Comparison of ENCODE assay signal across 9 mouse cellular contexts in the genomic region with DNA sequence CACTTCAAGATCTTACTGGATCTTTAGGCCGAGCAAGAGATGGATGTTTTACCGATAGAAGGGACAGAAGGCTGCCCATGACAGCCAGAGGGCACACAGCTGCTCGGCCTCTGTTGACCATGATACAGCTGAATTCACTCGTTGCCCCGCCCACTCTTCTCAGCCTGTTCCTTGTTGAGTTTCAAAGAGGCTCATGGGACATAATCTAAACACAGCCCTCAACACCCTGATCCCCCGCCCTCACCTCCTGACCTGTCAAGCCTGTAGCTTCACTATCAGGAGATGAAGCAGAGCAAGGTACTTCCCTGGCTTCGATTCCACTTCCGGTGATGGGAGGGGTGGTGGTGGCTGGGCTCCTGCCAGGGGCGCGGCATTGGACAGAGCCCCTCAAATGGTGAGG. TPM values are rescaled to one million over a fixed set of nuclear protein-coding genes. Genes with fewer than 3 reads are reported as not detected.
DNase-seq lines count a peak whose midpoint lies in the region; ATAC-seq lines count a peak whose summit lies in the region.
"Had no signal": no experiment of that assay in that cellular context is flagged by ENCODE, and none has a peak within 500 bp of the region (broad histone marks: within the 10 kb centered on the region; RNA-seq: fewer than 3 reads in every experiment).

No protein-coding gene starts in this region.

- H3K4me3 ChIP-seq in kidney, embryonic 14.5 days (ENCODE audit: low read length): peak overlapping the region; percentile 15
- H3K4me3 ChIP-seq in embryonic facial prominence, embryonic 15.5 days (replicated peaks): no peak overlapping the region
- H3K4me3 ChIP-seq in lung, embryonic 16.5 days (ENCODE audit: low read length): peak overlapping the region; percentile 12; the same call in 1 of the 2 replicates
- no peak overlapping the region for H3K4me3 ChIP-seq in forebrain, embryonic 15.5 days
- H3K4me3 ChIP-seq in forebrain, embryonic 16.5 days (replicated peaks; ENCODE audit: low read length): no peak overlapping the region
- H3K4me3 ChIP-seq: midbrain, embryonic 12.5 days had no signal

- H3K9ac ChIP-seq in kidney, embryonic 14.5 days (ENCODE audit: low read depth, low read length): no peak overlapping the region
- H3K9ac ChIP-seq in embryonic facial prominence, embryonic 15.5 days: no peak overlapping the region
- H3K9ac ChIP-seq in lung, embryonic 16.5 days (ENCODE audit: low read length): no peak overlapping the region
- no peak overlapping the region for H3K9ac ChIP-seq in forebrain, embryonic 15.5 days (replicated peaks)
- H3K9ac ChIP-seq in forebrain, embryonic 16.5 days (replicated peaks; ENCODE audit: low read depth, low read length): no peak overlapping the region
- H3K9ac ChIP-seq: midbrain, embryonic 12.5 days had no signal

- no peaks in the 10 kb centered on the region for H3K36me3 ChIP-seq in kidney, embryonic 14.5 days (ENCODE audit: control insufficient read depth, insufficient read depth, low read length)
- no peaks in the 10 kb centered on the region for H3K36me3 ChIP-seq in embryonic facial prominence, embryonic 15.5 days
- no peaks in the 10 kb centered on the region for H3K36me3 ChIP-seq in lung, embryonic 16.5 days (ENCODE audit: control insufficient read depth, insufficient read depth, low read length)
- no peaks in the 10 kb centered on the region for H3K36me3 ChIP-seq in forebrain, embryonic 15.5 days
- H3K36me3 ChIP-seq in forebrain, embryonic 16.5 days (ENCODE audit: control insufficient read depth, insufficient read depth): no peaks in the 10 kb centered on the region
- H3K36me3 ChIP-seq: midbrain, embryonic 12.5 days had no signal

- no peak for DNase-seq in kidney, adult 9 months
- DNase-seq in R1 (ENCODE audit: low read depth, low spot score): peak; percentile 24

- peaks cover 22% of the 10 kb centered on the region for H3K4me1 ChIP-seq in kidney, embryonic 14.5 days (ENCODE audit: control insufficient read depth, insufficient read depth, low read length)
- H3K4me1 ChIP-seq in embryonic facial prominence, embryonic 15.5 days: no peaks in the 10 kb centered on the region
- H3K4me1 ChIP-seq in lung, embryonic 16.5 days (replicated peaks; ENCODE audit: control insufficient read depth, insufficient read depth, low read length): peaks cover 17% of the 10 kb centered on the region
- no peaks in the 10 kb centered on the region for H3K4me1 ChIP-seq in forebrain, embryonic 15.5 days
- no peaks in the 10 kb centered on the region for H3K4me1 ChIP-seq in forebrain, embryonic 16.5 days (replicated peaks; ENCODE audit: control insufficient read depth, insufficient read depth, low read length)

- ATAC-seq in kidney, embryonic 14.5 days (ENCODE audit: low FRiP score, low TSS enrichment): peak; percentile 74
- 0 out of 2 replicates have a peak, but pooled peaks have one; percentile 16 for ATAC-seq in embryonic facial prominence, embryonic 15.5 days (ENCODE audit: insufficient number of reproducible peaks, low FRiP score, low TSS enrichment, low read depth)
- ATAC-seq in lung, embryonic 16.5 days (ENCODE audit: low read depth): peak; percentile 49
- ATAC-seq in forebrain, embryonic 15.5 days (replicated peaks): no peak
- ATAC-seq in forebrain, embryonic 16.5 days: no peak

- H3K4me2 ChIP-seq in kidney, embryonic 14.5 days (replicated peaks; ENCODE audit: low read depth, low read length): peak overlapping the region; percentile 39
- no peak overlapping the region for H3K4me2 ChIP-seq in embryonic facial prominence, embryonic 15.5 days (replicated peaks)
- H3K4me2 ChIP-seq in lung, embryonic 16.5 days (ENCODE audit: low read depth, low read length): peak overlapping the region; percentile 31
- no peak overlapping the region for H3K4me2 ChIP-seq in forebrain, embryonic 15.5 days (replicated peaks)
- H3K4me2 ChIP-seq in forebrain, embryonic 16.5 days (ENCODE audit: low read length): no peak overlapping the region
- H3K4me2 ChIP-seq: midbrain, embryonic 12.5 days had no signal

- peaks cover 6% of the 10 kb centered on the region; the same call in 1 of the 2 replicates for H3K9me3 ChIP-seq in kidney, embryonic 14.5 days (ENCODE audit: control insufficient read depth, low read length)
- H3K9me3 ChIP-seq in embryonic facial prominence, embryonic 15.5 days (replicated peaks): no peaks in the 10 kb centered on the region
- peaks cover 4% of the 10 kb centered on the region; the same call in 1 of the 2 replicates for H3K9me3 ChIP-seq in lung, embryonic 16.5 days (ENCODE audit: control insufficient read depth, low read length)
- H3K9me3 ChIP-seq in forebrain, embryonic 15.5 days: no peaks in the 10 kb centered on the region
- peaks cover 4% of the 10 kb centered on the region for H3K9me3 ChIP-seq in forebrain, embryonic 16.5 days (ENCODE audit: control insufficient read depth, low read length)

- WGBS in kidney, embryonic 14.5 days: 12% methylated on average over 10 of the region's 10 CpGs
- WGBS in embryonic facial prominence, embryonic 15.5 days: 46% methylated on average over 10 of the region's 10 CpGs
- 4% methylated on average over 10 of the region's 10 CpGs for WGBS in lung, embryonic 16.5 days
- whole genome bisulfite sequencing in forebrain, embryonic 15.5 days: 78% methylated on average over 10 of the region's 10 CpGs
- 77% methylated on average over 10 of the region's 10 CpGs for WGBS in forebrain, embryonic 16.5 days

- peaks cover 33% of the 10 kb centered on the region for H3K27me3 ChIP-seq in kidney, embryonic 14.5 days (ENCODE audit: control insufficient read depth, insufficient read depth, low read length)
- peaks cover 65% of the 10 kb centered on the region for H3K27me3 ChIP-seq in embryonic facial prominence, embryonic 15.5 days
- H3K27me3 ChIP-seq in lung, embryonic 16.5 days (ENCODE audit: control insufficient read depth, insufficient read depth, low read depth, low read length): peaks cover 16% of the 10 kb centered on the region; the same call in 1 of the 2 replicates
- H3K27me3 ChIP-seq in forebrain, embryonic 15.5 days: peaks cover 3% of the 10 kb centered on the region; the same call in 1 of the 2 replicates
- H3K27me3 ChIP-seq in forebrain, embryonic 16.5 days (replicated peaks; ENCODE audit: control insufficient read depth, insufficient read depth, low read length): 0 out of 2 replicates have a peak, but pooled peaks cover 2% of the 10 kb centered on the region

- no peak overlapping the region for H3K27ac ChIP-seq in kidney, embryonic 14.5 days (ENCODE audit: low read depth, low read length)
- no peak overlapping the region for H3K27ac ChIP-seq in embryonic facial prominence, embryonic 15.5 days (replicated peaks)
- no peak overlapping the region for H3K27ac ChIP-seq in lung, embryonic 16.5 days (ENCODE audit: low read length)
- no peak overlapping the region for H3K27ac ChIP-seq in forebrain, embryonic 15.5 days (replicated peaks)
- no peak overlapping the region for H3K27ac ChIP-seq in forebrain, embryonic 16.5 days (ENCODE audit: low read length)
- H3K27ac ChIP-seq: midbrain, embryonic 12.5 days had no signal

RNA-seq across cellular contexts. Expression of a gene that starts 11.8 kb away (rescaled TPM):
- 0.37 and 0.42 TPM in 2 replicates for polyA plus RNA-seq in kidney, embryonic 14.5 days (2014; fragmentation: Nextera tagmentation; extraction: Ambion mirVana)
- polyA plus RNA-seq in embryonic facial prominence, embryonic 15.5 days (2015; fragmentation: Nextera tagmentation; extraction: Ambion mirVana): 45.9 and 46.9 TPM in 2 replicates
- 0.36 and 0.47 TPM in 2 replicates for polyA plus RNA-seq in lung, embryonic 16.5 days (2015; fragmentation: Nextera tagmentation; extraction: Ambion mirVana)
- not detected in 2 replicates for polyA plus RNA-seq in forebrain, embryonic 15.5 days (2015; fragmentation: Nextera tagmentation; extraction: Ambion mirVana)
- 0.35 TPM in 1 of 2 replicates, not detected in the other for polyA plus RNA-seq in forebrain, embryonic 16.5 days (2015; fragmentation: Nextera tagmentation; extraction: Ambion mirVana)
- polyA plus RNA-seq: spleen, adult 2 months had no signal

Comparison
In these comparisons a context has a peak if more than half of its experiments do, and no peak if none do; other contexts are left out.
1. ATAC-seq: peak in kidney, embryonic 14.5 days (single experiment), embryonic facial prominence, embryonic 15.5 days (single experiment) and lung, embryonic 16.5 days (single experiment); none in forebrain, embryonic 15.5 days (single experiment) and forebrain, embryonic 16.5 days (single experiment).
2. H3K4me2 ChIP-seq: peak in kidney, embryonic 14.5 days (single experiment) and lung, embryonic 16.5 days (single experiment); none in embryonic facial prominence, embryonic 15.5 days (single experiment), forebrain, embryonic 15.5 days (single experiment) and forebrain, embryonic 16.5 days (single experiment).
3. H3K4me3 ChIP-seq: peak in kidney, embryonic 14.5 days (single experiment) and lung, embryonic 16.5 days (single experiment); none in embryonic facial prominence, embryonic 15.5 days (single experiment), forebrain, embryonic 15.5 days (single experiment) and forebrain, embryonic 16.5 days (single experiment).
4. RNA of a gene that starts 11.8 kb away (polyA plus RNA-seq): 45.9 to 46.9 TPM in embryonic facial prominence, embryonic 15.5 days; 0.37 to 0.42 TPM in kidney, embryonic 14.5 days, 0.36 to 0.47 TPM in lung, embryonic 16.5 days, 0.35 TPM in forebrain, embryonic 16.5 days and not detected in forebrain, embryonic 15.5 days; every median in the first group is over 10 times any median in the second.